Mouse (Mus musculus) neural tube, embryonic 11.5 days (tissue): Measurements from ENCODE around the gene C1s1. TPM values are rescaled to one million over a fixed set of nuclear protein-coding genes. Genes with fewer than 3 reads are reported as not detected.
A peak's percentile ranks its signal among the peaks of the same experiment; 100 is the strongest.

ENCODE experiments used
- ATAC-seq: fragments of 200-750 bp; cut with Nextera tagmentation; 2 replicates; pipeline ENCODE4 v1.8.0; 2017; ENCODE audit warnings: moderate number of reproducible peaks, mild to moderate bottlenecking, moderate TSS enrichment, moderate library complexity; ENCODE audit not compliant: insufficient read depth, low FRiP score, low TSS enrichment
- DNase-seq: peaks from one replicate; pipeline ENCODE4 v3.0.0-alpha.2; 2015; ENCODE audit warnings: low spot score
- H3K27ac ChIP-seq: fragments of 300-500 bp; sonication (generic); 2 replicates; pipeline ENCODE4 v1.5.1; 2014; ENCODE audit warnings: low read depth, mild to moderate bottlenecking, low read length
- H3K27me3 ChIP-seq: fragments of 300-500 bp; sonication (generic); 2 replicates; pipeline ENCODE4 v1.6.1; 2014; ENCODE audit warnings: mild to moderate bottlenecking, low read length, mixed read lengths; ENCODE audit not compliant: control insufficient read depth, insufficient read depth
- H3K36me3 ChIP-seq: fragments of 300-500 bp; sonication (generic); 2 replicates; pipeline ENCODE4 v1.6.1; 2014; ENCODE audit warnings: mild to moderate bottlenecking, low read length, moderate library complexity, mixed read lengths; ENCODE audit not compliant: control insufficient read depth, insufficient read depth
- H3K4me1 ChIP-seq: fragments of 300-500 bp; sonication (generic); 2 replicates; pipeline ENCODE4 v1.6.1; 2014; ENCODE audit warnings: low read length, mixed read lengths; ENCODE audit not compliant: control insufficient read depth, insufficient read depth
- H3K4me2 ChIP-seq: fragments of 300-500 bp; sonication (generic); 2 replicates; pipeline ENCODE4 v1.6.1; 2014; ENCODE audit warnings: low read depth, mild to moderate bottlenecking, moderate library complexity
- H3K4me3 ChIP-seq: fragments of 300-500 bp; sonication (generic); 2 replicates; pipeline ENCODE4 v1.5.1; 2014; ENCODE audit warnings: low read depth, low read length
- H3K9ac ChIP-seq: fragments of 300-500 bp; sonication (generic); 2 replicates; pipeline ENCODE4 v1.6.1; 2014; ENCODE audit warnings: mild to moderate bottlenecking, low read length
- H3K9me3 ChIP-seq: fragments of 300-500 bp; sonication (generic); 2 replicates; pipeline ENCODE4 v1.6.1; 2016; ENCODE audit warnings: low read length; ENCODE audit not compliant: control insufficient read depth
- WGBS: fragments of 180-500 bp; shearing (Covaris S2); extraction: QIAGEN DNeasy Blood & Tissue Kit; methylation state at CpG from one replicate; pipeline ENCODE4 v1.1.7; 2014; 5-methylcytosine and 5-hydroxymethylcytosine counted together
- polyA plus RNA-seq: library from polyadenylated mRNA; unstranded; fragments of >200 nt; fragmentation: Nextera tagmentation; extraction: Ambion mirVana; gene quantifications from 2 replicates; pipeline ENCODE4 v1.2.1, GENCODE M21; 2014

The C1s1 gene
- polyA plus RNA-seq, 1 experiment from 2014 or later: 0.28 TPM

- WGBS: 80% methylated on average over 6 of the region's 6 CpGs
- Histone ChIP-seq H3K4me2 (no peak overlapping the region), H3K9me3 (no peaks in the 10 kb centered on the region), H3K9ac (no peak overlapping the region), H3K4me1 (no peaks in the 10 kb centered on the region), H3K27me3 (no peaks in the 10 kb centered on the region), H3K4me3 (no peak overlapping the region), H3K36me3 (no peaks in the 10 kb centered on the region), H3K27ac (no peak overlapping the region)
- DNase-seq: no peak
- ATAC-seq: no peak
Measured at GRCm38 (mm10) chr6:124506991-124507390, 35.2 kb downstream of the C1s1 start.

- Histone ChIP-seq H3K9me3 (no peaks in the 10 kb centered on the region), H3K4me3 (no peak overlapping the region), H3K9ac (no peak overlapping the region), H3K4me1 (no peaks in the 10 kb centered on the region), H3K4me2 (no peak overlapping the region), H3K36me3 (no peaks in the 10 kb centered on the region), H3K27ac (no peak overlapping the region), H3K27me3 (no peaks in the 10 kb centered on the region)
- 86% methylated on average over 4 of the region's 4 CpGs for WGBS
- DNase-seq: no peak
- ATAC-seq: no peak
Measured at GRCm38 (mm10) chr6:124505028-124505427, 37.1 kb downstream of the C1s1 start.

GRCm38 (mm10) chr6:124502021-124502420 is 40.1 kb downstream of the C1s1 start:
- Histone ChIP-seq H3K27ac (no peak overlapping the region), H3K9me3 (no peaks in the 10 kb centered on the region), H3K9ac (no peak overlapping the region), H3K4me1 (no peaks in the 10 kb centered on the region), H3K36me3 (no peaks in the 10 kb centered on the region), H3K4me3 (no peak overlapping the region), H3K4me2 (no peak overlapping the region), H3K27me3 (no peaks in the 10 kb centered on the region)
- WGBS: 91% methylated on average over 5 of the region's 5 CpGs
- ATAC-seq: no peak
- no peak for DNase-seq

GRCm38 (mm10) chr6:124501473-124501872 is 40.7 kb downstream of the C1s1 start:
- no peak for ATAC-seq
- 85% methylated on average over 4 of the region's 4 CpGs for WGBS

GRCm38 (mm10) chr6:124499914-124500566 is 42.1 kb downstream of the C1s1 start:
- H3K9ac ChIP-seq: no peak overlapping the region
- ATAC-seq: no peak
- DNase-seq: no peak
- no peak overlapping the region for H3K4me3 ChIP-seq
- no peak overlapping the region for H3K27ac ChIP-seq
- H3K27me3 ChIP-seq: no peaks in the 10 kb centered on the region
- no peaks in the 10 kb centered on the region for H3K36me3 ChIP-seq
- no peak overlapping the region for H3K4me2 ChIP-seq
- WGBS: 43% methylated on average over 10 of the region's 10 CpGs
- no peaks in the 10 kb centered on the region for H3K9me3 ChIP-seq
- no peaks in the 10 kb centered on the region for H3K4me1 ChIP-seq

More at GRCm38 (mm10) chr6:124501473-124501872, 40.7 kb downstream of the C1s1 start:
- Histone ChIP-seq H3K9me3 (no peaks in the 10 kb centered on the region), H3K4me2 (no peak overlapping the region), H3K4me3 (no peak overlapping the region), H3K27ac (no peak overlapping the region), H3K36me3 (no peaks in the 10 kb centered on the region), H3K27me3 (no peaks in the 10 kb centered on the region), H3K4me1 (no peaks in the 10 kb centered on the region), H3K9ac (no peak overlapping the region)
- no peak for DNase-seq

- H3K27me3 ChIP-seq: no peaks in the 10 kb centered on the region
- no peak overlapping the region for H3K9ac ChIP-seq
- WGBS: 90% methylated on average over 5 of the region's 5 CpGs
- no peaks in the 10 kb centered on the region for H3K36me3 ChIP-seq
- no peak overlapping the region for H3K27ac ChIP-seq
- no peak overlapping the region for H3K4me2 ChIP-seq
- no peak for DNase-seq
- no peaks in the 10 kb centered on the region for H3K4me1 ChIP-seq
- no peaks in the 10 kb centered on the region for H3K9me3 ChIP-seq
- no peak for ATAC-seq
- H3K4me3 ChIP-seq: no peak overlapping the region
Measured at GRCm38 (mm10) chr6:124496054-124496453, 46.1 kb downstream of the C1s1 start.

- Histone ChIP-seq H3K27ac (no peak overlapping the region), H3K36me3 (no peaks in the 10 kb centered on the region), H3K27me3 (no peaks in the 10 kb centered on the region), H3K4me3 (no peak overlapping the region), H3K9me3 (no peaks in the 10 kb centered on the region), H3K4me2 (no peak overlapping the region), H3K9ac (no peak overlapping the region), H3K4me1 (no peaks in the 10 kb centered on the region)
- WGBS: 81% methylated on average over 5 of the region's 5 CpGs
- ATAC-seq: no peak
- DNase-seq: no peak
Measured at GRCm38 (mm10) chr6:124493886-124494285, 48.3 kb downstream of the C1s1 start.

GRCm38 (mm10) chr6:124492842-124493561 is 49.2 kb downstream of the C1s1 start, which contains the start of gene C1rl:
Gene C1rl, plus strand, starts transcription at chr6:124493113.
- Histone ChIP-seq H3K27me3 (no peaks in the 10 kb centered on the region), H3K9me3 (no peaks in the 10 kb centered on the region), H3K9ac (no peak within 1 kb of the TSS), H3K27ac (no peak within 1 kb of the TSS), H3K36me3 (no peaks in the 10 kb centered on the region), H3K4me2 (no peak within 1 kb of the TSS), H3K4me1 (no peaks in the 10 kb centered on the region), H3K4me3 (no peak within 1 kb of the TSS)
- 41% methylated on average over 2 of the region's 4 CpGs for WGBS
- peak; percentile 60 for ATAC-seq
- DNase-seq: peak; percentile 72

- Histone ChIP-seq H3K27ac (no peak overlapping the region), H3K4me2 (no peak overlapping the region), H3K4me1 (no peaks in the 10 kb centered on the region), H3K9me3 (no peaks in the 10 kb centered on the region), H3K4me3 (no peak overlapping the region), H3K9ac (no peak overlapping the region), H3K36me3 (no peaks in the 10 kb centered on the region), H3K27me3 (no peaks in the 10 kb centered on the region)
- DNase-seq (no peak), ATAC-seq (no peak)
- WGBS: 85% methylated on average over 6 of the region's 6 CpGs
Measured at GRCm38 (mm10) chr6:124491427-124491826, 50.7 kb downstream of the C1s1 start.
